Mouse (Mus musculus): Measurements from ENCODE around the gene Gm49369.

Gm49369 gene

GRCm38 (mm10) chr7:142394261-142395190 is 12.1 kb upstream of the Gm49369 start:
- no peak for DNase-seq (ENCODE audit: low spot score)

GRCm38 (mm10) chr7:142393191-142393590 is 10.7 kb upstream of the Gm49369 start:
- DNase-seq (ENCODE audit: low spot score) = no peak

DNA sequence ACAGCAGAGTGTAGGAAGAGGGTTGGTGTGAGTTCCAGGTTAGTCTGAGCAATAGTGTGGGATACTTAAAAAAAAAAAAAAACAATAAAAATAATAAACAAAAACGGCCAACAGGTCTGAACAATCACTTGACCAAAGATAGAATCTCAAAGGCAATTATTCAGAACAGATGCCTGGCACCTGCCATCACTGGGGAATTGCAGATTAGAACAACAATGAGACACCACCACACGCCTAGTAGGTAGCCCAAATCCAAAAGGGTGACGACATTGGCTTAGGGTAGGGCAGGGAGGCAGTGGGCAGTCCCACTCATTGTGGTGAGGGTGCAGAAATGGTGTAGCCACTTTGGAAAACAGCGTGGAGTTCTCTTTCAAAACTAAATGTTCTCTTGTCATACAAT is 9.1 kb upstream of the Gm49369 start:
- DNase-seq (ENCODE audit: low spot score) = no peak

DNA sequence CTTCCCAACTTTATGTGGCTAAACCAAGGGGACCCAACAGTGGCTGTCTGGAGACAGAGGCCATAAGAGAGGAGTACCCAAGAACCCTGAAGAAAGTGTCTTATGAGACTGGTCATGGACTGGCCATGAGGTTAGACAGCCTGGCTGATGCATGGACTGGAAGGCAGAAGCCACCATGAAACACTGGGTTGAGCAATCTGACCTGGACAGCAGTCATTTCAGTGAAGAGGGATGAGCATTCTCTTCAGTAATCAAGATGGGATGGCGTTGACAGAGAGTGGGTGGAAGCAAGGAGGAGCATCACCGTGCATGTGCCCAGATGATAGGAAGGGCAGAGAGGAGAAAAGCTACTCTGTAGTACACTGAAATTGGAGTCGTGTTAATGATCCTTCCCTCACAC is 8.6 kb upstream of the Gm49369 start:
- DNase-seq (ENCODE audit: low spot score) = no peak

GRCm38 (mm10) chr7:142389961-142390650 is 7.6 kb upstream of the Gm49369 start:
- DNase-seq (ENCODE audit: low spot score) = no peak

DNA sequence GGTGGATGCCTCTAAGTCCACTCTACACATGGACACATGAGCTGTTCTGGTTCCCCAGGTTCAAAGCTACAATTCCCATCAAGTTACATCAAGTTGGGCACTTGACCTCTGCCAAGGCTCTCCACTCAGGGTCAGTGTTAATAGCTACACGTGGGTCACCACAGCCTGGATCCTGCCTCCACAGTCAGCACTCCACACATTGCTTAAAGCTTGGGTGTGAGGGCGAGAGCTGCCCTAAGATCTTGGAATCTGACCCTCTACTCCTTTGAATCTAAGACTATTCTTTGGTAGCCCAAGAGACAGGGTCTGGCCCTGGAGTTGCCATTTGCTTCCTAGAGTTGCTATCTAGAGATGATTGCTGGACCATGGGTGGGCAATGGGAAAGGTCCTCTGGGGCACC is 6.3 kb upstream of the Gm49369 start:
- DNase-seq (ENCODE audit: low spot score) = no peak

DNA sequence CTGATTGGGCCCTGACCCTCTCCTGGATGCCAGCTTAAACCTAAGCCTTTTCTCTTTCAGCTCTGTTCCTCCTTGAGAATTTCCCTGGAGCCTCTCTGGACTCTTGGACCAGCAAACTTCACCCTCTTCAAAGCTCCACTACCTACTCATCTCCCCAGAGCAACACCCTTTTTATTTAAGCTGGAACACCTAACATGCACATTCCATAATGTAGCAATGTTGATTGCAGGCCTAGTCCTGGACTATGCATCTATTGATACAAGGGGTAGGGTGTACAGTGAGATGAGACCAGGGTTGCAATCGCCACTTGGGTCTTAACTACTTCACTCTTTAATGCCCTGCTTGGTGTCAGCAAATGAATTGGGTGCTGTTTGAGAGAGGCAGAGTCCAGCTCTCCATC is 5.7 kb upstream of the Gm49369 start:
- no peak for DNase-seq (ENCODE audit: low spot score)

DNA sequence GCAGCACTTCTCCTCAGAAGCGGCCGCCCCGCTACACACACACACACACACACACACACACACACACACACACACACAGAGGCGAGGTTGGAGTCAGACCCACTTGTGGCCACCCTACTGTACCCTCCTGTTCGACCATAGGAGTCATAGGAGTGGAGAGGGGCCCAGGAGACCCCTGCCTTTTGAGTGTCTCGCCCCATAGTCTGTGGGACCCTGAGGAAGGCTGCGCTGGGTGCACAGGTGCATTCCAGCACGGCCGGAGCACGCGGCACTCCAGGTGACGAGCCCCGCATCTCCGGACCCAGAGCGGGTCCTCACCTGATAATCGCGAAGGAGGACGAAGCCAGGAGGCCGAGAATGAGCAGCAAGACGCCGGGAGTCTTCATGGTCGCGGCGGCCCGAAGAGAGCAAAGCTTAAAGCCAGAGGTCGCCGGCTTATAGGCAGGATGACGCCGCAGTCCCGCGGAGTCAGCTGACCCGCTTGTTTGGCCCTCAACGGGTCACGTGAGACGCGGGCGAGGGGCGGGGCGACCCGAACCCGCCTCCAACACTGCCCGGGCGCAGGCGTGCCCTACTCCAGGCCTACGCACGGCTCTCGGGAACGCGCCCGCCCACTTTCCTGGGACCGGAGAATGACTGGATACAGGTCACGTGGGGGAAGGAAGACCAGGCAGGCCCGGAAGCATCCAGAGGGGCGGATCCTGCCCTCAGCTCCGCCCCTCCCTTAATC is 5.1 kb upstream of the Gm49369 start, which contains the start of gene Ctsd:
Gene Ctsd (minus strand): TSS at position 620 of the 730 bp plus-strand sequence.
- peak; percentile 94 for DNase-seq (ENCODE audit: low spot score)

DNA sequence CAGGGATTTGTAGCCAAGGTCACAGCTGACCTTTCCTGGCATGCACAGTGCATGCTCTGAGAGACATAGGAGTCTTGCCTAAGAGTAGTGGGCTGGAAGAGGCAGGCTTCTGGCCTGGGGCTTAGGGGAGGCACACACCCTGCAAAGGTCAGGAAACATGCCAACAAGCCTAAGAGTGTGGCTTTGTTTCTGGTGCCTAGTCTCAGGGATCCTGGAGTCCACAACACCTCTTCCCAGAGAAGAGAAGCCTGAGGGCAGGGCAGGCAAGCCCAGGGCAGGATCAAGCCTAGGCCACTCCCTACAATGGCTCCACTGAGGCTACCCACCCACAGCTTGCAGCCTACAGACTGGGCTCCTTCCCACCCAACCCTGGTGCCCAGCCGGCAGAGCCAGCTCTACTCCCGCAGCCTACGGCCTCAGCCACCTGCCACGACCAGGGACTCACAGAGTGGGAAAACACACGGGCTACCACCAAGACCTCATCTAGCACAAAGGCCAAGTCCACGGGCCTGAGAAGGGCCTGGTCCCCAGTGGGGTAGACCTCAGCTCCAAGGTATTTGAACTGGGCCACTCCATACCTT is 4.2 kb upstream of the Gm49369 start:
- DNase-seq (ENCODE audit: low spot score) = no peak

- DNase-seq (ENCODE audit: low spot score) = no peak
Measured at GRCm38 (mm10) chr7:142385742-142386403, 3.4 kb upstream of the Gm49369 start.

DNA sequence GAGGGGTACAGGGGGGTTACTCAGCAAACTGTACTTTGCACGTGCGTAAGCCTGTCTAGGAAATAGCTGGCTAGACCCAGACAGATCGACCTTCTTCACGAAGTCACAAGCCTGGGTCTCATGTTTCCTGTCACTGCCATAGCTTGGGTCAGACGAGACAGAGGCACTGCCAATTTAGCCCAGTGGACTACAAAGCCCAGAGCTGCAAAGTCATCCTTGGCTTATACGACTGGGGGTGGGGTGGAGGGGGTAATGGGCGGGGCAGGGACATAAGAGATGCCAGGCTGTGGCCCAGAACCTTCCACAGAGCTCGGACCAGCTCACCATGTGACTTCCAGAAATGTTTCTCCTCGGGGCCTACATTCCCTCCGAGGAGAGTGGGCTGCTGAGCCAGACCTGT is 1.8 kb upstream of the Gm49369 start:
- DNase-seq (ENCODE audit: low spot score) = no peak

- no peak for DNase-seq (ENCODE audit: low spot score)
Measured at GRCm38 (mm10) chr7:142381175-142381574, 1.3 kb downstream of the Gm49369 start.

DNA sequence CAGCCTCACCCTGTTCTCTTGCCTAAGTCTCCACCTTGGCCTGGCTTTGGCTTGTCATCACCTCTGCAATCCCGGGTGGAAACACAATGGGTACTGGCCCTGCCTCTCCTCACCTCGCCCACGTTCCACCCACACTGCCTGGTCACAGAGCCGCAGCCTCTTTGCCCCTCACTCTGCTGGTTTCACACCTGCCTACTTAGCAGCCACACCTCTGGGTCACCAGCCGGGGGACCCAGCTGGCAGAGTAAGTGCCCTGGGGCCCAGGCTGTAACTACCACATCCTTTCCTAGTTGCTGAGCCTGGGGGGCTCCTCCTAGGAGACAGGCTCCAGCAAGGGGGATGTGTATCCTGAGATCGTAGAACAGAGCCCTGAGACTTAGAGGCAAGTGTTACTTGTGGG is 3.3 kb downstream of the Gm49369 start:
- DNase-seq (ENCODE audit: low spot score) = no peak

DNA sequence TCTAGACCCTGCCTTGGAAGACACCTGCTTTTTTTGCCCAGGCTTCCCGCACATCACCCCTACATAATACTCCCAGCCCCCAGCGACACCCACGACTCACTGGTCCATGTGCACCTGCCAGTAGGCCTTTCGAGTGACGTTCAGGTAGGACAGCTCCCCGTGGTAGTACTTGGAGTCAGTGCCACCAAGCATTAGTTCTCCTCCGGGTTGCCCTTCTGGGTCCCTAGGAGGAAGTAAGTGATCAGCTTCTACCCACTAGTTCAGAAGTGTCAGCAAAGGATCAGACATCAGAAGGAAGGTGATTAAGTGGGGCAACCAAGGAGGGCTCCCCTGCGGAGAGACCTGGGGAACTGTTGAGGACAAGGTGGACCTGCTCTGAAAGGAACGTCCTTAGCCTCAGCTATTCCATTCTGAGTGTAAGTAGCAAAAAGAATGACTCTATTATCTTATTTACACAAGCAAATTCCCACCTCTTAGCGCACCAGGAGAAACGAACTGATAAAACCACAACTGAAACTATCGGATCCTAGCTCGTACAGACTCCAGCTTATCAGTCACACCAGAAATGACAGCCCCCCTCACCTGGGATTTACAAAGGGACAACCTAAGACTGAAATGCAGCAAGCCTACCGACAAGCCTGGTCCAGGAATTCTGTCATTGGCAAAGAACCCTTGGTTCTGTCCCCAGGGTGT is 5.1 kb downstream of the Gm49369 start:
- no peak for DNase-seq (ENCODE audit: low spot score)

DNA sequence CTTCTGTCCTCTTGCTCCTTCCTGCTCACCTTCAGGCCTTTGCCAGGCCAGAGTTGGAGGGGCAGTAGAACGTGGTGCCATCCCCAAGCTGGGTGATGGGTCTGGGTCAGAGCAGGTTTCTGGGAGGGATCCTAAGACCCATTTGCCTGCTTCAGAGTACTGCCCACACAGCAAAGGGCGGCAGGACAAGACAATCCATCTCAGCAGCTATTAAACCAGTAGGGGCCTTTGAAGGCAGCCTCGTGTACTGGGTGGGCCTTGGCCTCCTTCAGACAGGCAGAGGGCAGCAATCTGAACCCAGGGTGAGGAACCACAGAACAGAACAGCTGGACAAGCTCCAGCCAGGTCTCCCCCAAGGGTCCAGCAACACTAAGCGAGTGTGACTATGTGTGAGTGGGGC is 6.4 kb downstream of the Gm49369 start:
- DNase-seq (ENCODE audit: low spot score) = no peak

- no peak for DNase-seq (ENCODE audit: low spot score)
Measured at GRCm38 (mm10) chr7:142375261-142375724, 7.2 kb downstream of the Gm49369 start.

DNA sequence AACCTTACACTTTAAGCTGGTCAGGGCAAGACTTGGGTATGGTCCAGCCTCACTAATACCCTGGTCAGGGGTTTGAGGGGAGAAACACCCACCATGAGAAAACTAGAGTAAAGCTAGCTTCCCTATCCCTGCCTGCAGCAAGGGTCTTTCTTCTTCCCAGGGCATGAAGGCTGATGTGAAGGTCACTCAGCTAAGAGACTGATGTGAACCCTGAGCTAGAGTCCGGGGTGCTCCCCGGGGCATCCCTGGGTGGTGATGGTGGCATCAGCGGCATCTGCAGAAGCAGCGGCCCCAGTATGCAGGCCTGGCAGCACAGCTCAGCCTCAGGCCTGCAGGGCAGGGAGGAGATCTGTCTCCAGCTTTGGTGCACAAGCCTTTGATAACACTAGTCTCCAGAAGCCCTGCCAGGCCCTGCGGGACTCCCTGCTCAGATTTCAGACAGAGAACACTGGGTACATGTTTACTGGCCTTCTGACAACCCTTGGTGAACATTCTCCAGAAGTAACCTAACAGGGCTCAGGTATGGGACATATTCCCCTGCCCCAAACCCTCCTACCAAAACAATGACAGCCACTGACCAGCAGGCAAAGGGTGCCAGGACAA is 8.0 kb downstream of the Gm49369 start:
- no peak for DNase-seq (ENCODE audit: low spot score)

DNA sequence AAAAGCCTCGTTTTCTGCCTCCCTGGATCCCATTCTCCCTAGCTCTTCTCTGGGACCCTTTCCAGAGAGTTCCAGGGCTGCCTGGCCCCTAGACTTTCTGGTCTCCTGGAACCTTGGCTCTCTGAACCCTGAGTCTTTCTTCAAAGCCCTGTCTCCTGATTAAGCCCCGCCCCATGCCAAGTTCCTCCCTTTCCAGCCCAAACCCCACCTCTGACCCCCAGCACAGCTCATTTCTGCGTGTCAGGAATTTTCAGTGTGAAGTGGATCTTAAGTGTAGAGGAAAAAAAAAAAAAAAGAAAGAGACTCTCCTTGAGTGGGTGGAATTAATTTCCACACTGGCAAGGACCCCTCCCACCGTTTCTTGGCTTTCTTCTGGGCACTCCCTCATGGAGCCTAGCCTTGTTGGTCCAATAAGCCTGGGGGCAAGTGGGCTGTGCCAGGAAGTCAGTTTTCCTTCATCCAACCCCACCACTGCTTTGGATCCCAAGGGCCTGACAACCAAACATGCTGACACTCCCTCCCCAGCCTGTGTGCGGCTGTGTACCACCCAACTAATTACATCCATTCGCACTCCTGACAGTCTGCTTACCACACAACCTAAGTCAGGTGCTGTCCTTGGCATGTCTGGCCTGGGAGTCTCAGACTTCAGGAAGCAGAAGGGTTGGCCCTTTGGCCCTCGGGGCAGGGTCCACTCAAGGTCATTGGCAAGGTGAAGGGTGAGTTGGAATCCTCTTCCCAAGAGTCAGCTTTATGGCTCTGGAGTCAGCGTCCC is 8.6 kb downstream of the Gm49369 start, which contains the start of gene Ifitm10:
Gene Ifitm10 (minus strand): TSS at position 113 of the 772 bp plus-strand sequence.
- no peak for DNase-seq (ENCODE audit: low spot score)

GRCm38 (mm10) chr7:142373039-142373438 is 9.4 kb downstream of the Gm49369 start:
- DNase-seq (ENCODE audit: low spot score) = no peak

Data from ovary, postnatal 14 days (tissue).